In genomic region chr9:97002654-97003053, GRCm38 (mm10) we compare ENCODE assay signal across 22 mouse cellular contexts. TPM values are rescaled to one million over a fixed set of nuclear protein-coding genes. Genes with fewer than 3 reads are reported as not detected.
DNase-seq lines count a peak whose midpoint lies in the region; ATAC-seq and TF ChIP-seq lines count a peak whose summit lies in the region.
"Had no signal": no experiment of that assay in that cellular context is flagged by ENCODE, and none has a peak within 500 bp of the region (broad histone marks: within the 10 kb centered on the region; RNA-seq: fewer than 3 reads in every experiment).

No protein-coding gene starts in this region.

- no peaks in the 10 kb centered on the region for H3K9me3 ChIP-seq in lung, embryonic 14.5 days (ENCODE audit: low read depth, low read length)
- no peaks in the 10 kb centered on the region for H3K9me3 ChIP-seq in embryonic facial prominence, embryonic 10.5 days
- H3K9me3 ChIP-seq in intestine, postnatal 0 days (ENCODE audit: control insufficient read depth): no peaks in the 10 kb centered on the region
- H3K9me3 ChIP-seq: embryonic facial prominence, embryonic 15.5 days; forebrain, embryonic 13.5 days; hindbrain, embryonic 13.5 days had no signal

- no peak for TF ChIP-seq CTCF in lung, embryonic 14.5 days (IDR thresholded peaks at IDR 0.05; ENCODE audit: low read depth)
- no peak for TF ChIP-seq CTCF in intestine, postnatal 0 days (IDR thresholded peaks at IDR 0.05; ENCODE audit: low read depth)

- DNase-seq in lung, embryonic 14.5 days: no peak
- no peak for DNase-seq in lung, postnatal 14 days
- DNase-seq in embryonic facial prominence, embryonic 10.5 days (ENCODE audit: low spot score): no peak
- peak; percentile 18 for DNase-seq in fat pad, adult 2 months (ENCODE audit: extremely low read depth, low read depth, low spot score)
- DNase-seq in spleen, adult 12 weeks (ENCODE audit: low spot score): no peak
- DNase-seq in layer of hippocampus, adult 11-12 months (ENCODE audit: low spot score): no peak
- DNase-seq: adrenal gland, adult 8-10 months; adrenal gland, postnatal 36 days; cerebellum, adult 2 months; cerebellum, postnatal 10 days; forebrain, postnatal 0 days; gastrocnemius, adult 2 months; gastrocnemius, postnatal 25 days; heart, postnatal 10 days; heart, postnatal 4 days had no signal

- WGBS in lung, embryonic 14.5 days: 58% methylated on average over 8 of the region's 8 CpGs
- WGBS in embryonic facial prominence, embryonic 10.5 days: 84% methylated on average over 8 of the region's 8 CpGs
- 38% methylated on average over 8 of the region's 8 CpGs for WGBS in intestine, postnatal 0 days

- ATAC-seq in lung, embryonic 14.5 days (ENCODE audit: insufficient read depth): 0 out of 2 replicates have a peak, but pooled peaks have one; percentile 28
- ATAC-seq in intestine, postnatal 0 days: no peak
- ATAC-seq: CD4-positive, CD25-positive, alpha-beta regulatory T cell, adult 4 months; forebrain, embryonic 13.5 days; forebrain, postnatal 0 days had no signal

- H3K4me2 ChIP-seq in lung, embryonic 14.5 days: no peak overlapping the region
- 0 out of 2 replicates have a peak overlapping the region, but pooled peaks have one; percentile 27 for H3K4me2 ChIP-seq in intestine, postnatal 0 days (replicated peaks; ENCODE audit: low read depth)
- H3K4me2 ChIP-seq: embryonic facial prominence, embryonic 15.5 days; forebrain, embryonic 13.5 days; hindbrain, embryonic 13.5 days had no signal

- H3K4me3 ChIP-seq in lung, embryonic 14.5 days (ENCODE audit: low read depth, low read length): no peak overlapping the region
- H3K4me3 ChIP-seq in embryonic facial prominence, embryonic 10.5 days: no peak overlapping the region
- no peak overlapping the region for H3K4me3 ChIP-seq in intestine, postnatal 0 days (ENCODE audit: low read depth, low read length)
- H3K4me3 ChIP-seq: embryonic facial prominence, embryonic 15.5 days; erythroblast, embryonic 14.5 days; forebrain, embryonic 13.5 days; gastrocnemius, adult 2 months; hindbrain, embryonic 13.5 days had no signal

- 0 out of 2 replicates have a peak, but pooled peaks cover 5% of the 10 kb centered on the region for H3K4me1 ChIP-seq in lung, embryonic 14.5 days (ENCODE audit: insufficient read depth)
- peaks cover 51% of the 10 kb centered on the region for H3K4me1 ChIP-seq in embryonic facial prominence, embryonic 10.5 days
- H3K4me1 ChIP-seq in intestine, postnatal 0 days (replicated peaks; ENCODE audit: control insufficient read depth, insufficient read depth, low read length): no peaks in the 10 kb centered on the region
- H3K4me1 ChIP-seq: forebrain, embryonic 13.5 days had no signal

- no peaks in the 10 kb centered on the region for H3K27me3 ChIP-seq in lung, embryonic 14.5 days (ENCODE audit: insufficient read depth, low read length)
- no peaks in the 10 kb centered on the region for H3K27me3 ChIP-seq in embryonic facial prominence, embryonic 10.5 days (replicated peaks; ENCODE audit: low read depth, poor library complexity, severe bottlenecking)
- no peaks in the 10 kb centered on the region for H3K27me3 ChIP-seq in intestine, postnatal 0 days (replicated peaks; ENCODE audit: control insufficient read depth, insufficient read depth, low read length)
- H3K27me3 ChIP-seq: embryonic facial prominence, embryonic 15.5 days; forebrain, embryonic 13.5 days; hindbrain, embryonic 13.5 days had no signal

- no peak overlapping the region for H3K27ac ChIP-seq in lung, embryonic 14.5 days (ENCODE audit: low read depth)
- peak overlapping the region; percentile 26; the same call in 1 of the 2 replicates for H3K27ac ChIP-seq in embryonic facial prominence, embryonic 10.5 days (replicated peaks)
- H3K27ac ChIP-seq in intestine, postnatal 0 days (ENCODE audit: low read depth, low read length): no peak overlapping the region
- H3K27ac ChIP-seq: embryonic facial prominence, embryonic 15.5 days; forebrain, embryonic 13.5 days; gastrocnemius, adult 2 months; hindbrain, embryonic 13.5 days had no signal

- H3K36me3 ChIP-seq in lung, embryonic 14.5 days (ENCODE audit: insufficient read depth): no peaks in the 10 kb centered on the region
- H3K36me3 ChIP-seq in embryonic facial prominence, embryonic 10.5 days (replicated peaks): peaks cover 31% of the 10 kb centered on the region
- no peaks in the 10 kb centered on the region for H3K36me3 ChIP-seq in intestine, postnatal 0 days (ENCODE audit: control insufficient read depth, insufficient read depth)
- H3K36me3 ChIP-seq: embryonic facial prominence, embryonic 15.5 days; G1E; hindbrain, embryonic 13.5 days had no signal

- no peak overlapping the region for H3K9ac ChIP-seq in lung, embryonic 14.5 days
- no peak overlapping the region for H3K9ac ChIP-seq in intestine, postnatal 0 days (ENCODE audit: low read depth, low read length)
- H3K9ac ChIP-seq: embryonic facial prominence, embryonic 15.5 days; forebrain, embryonic 13.5 days; forebrain, postnatal 0 days had no signal

RNA-seq across cellular contexts. Expression of gene Spsb4, which starts 16.0 kb away (rescaled TPM):
- 13.7 and 16.6 TPM in 2 replicates for polyA plus RNA-seq in lung, embryonic 14.5 days (2014; fragmentation: Nextera tagmentation; extraction: Ambion mirVana)
- polyA plus RNA-seq in embryonic facial prominence, embryonic 10.5 days (2016; fragmentation: Nextera tagmentation; extraction: Ambion mirVana): 102 and 123 TPM in 2 replicates
- 23.4 and 25.0 TPM in 2 replicates for polyA plus RNA-seq in intestine, postnatal 0 days (2015; fragmentation: Nextera tagmentation; extraction: Ambion mirVana)
- polyA plus RNA-seq: CD4-positive, CD25-positive, alpha-beta regulatory T cell, adult 4 months; G1E had no signal
